Mouse (Mus musculus) stomach, embryonic 16.5 days (tissue): Measurements from ENCODE around the gene Ntrk2. TPM values are rescaled to one million over a fixed set of nuclear protein-coding genes. Genes with fewer than 3 reads are reported as not detected.

Experiments used
- ATAC-seq: fragments of 200-750 bp; cut with Nextera tagmentation; 2 replicates; pipeline ENCODE4 v1.8.0; 2017; ENCODE audit warnings: moderate number of reproducible peaks, moderate TSS enrichment; ENCODE audit not compliant: insufficient read depth, low FRiP score
- H3K27ac ChIP-seq: fragments of 300-500 bp; sonication (generic); 2 replicates; pipeline ENCODE4 v1.5.1; 2014; ENCODE audit warnings: low read length
- H3K27me3 ChIP-seq: fragments of 300-500 bp; sonication (generic); 2 replicates; pipeline ENCODE4 v1.6.1; 2014; ENCODE audit warnings: low read length, control low read depth, mixed read lengths; ENCODE audit not compliant: control insufficient read depth, insufficient read depth
- H3K36me3 ChIP-seq: fragments of 300-500 bp; sonication (generic); 2 replicates; pipeline ENCODE4 v1.6.1; 2014; ENCODE audit warnings: low read length; ENCODE audit not compliant: control insufficient read depth, insufficient read depth
- H3K4me1 ChIP-seq: fragments of 300-500 bp; sonication (generic); 2 replicates; pipeline ENCODE4 v1.6.1; 2014; ENCODE audit warnings: low read length, control low read depth, mixed read lengths; ENCODE audit not compliant: control insufficient read depth, insufficient read depth
- H3K4me2 ChIP-seq: fragments of 300-500 bp; sonication (generic); 2 replicates; pipeline ENCODE4 v1.6.1; 2014; ENCODE audit warnings: low read depth, low read length, mixed read lengths
- H3K4me3 ChIP-seq: fragments of 300-500 bp; sonication (generic); replicated peaks from 2 replicates; pipeline ENCODE4 v1.5.1; 2014; ENCODE audit warnings: mild to moderate bottlenecking, low read length
- H3K9ac ChIP-seq: fragments of 300-500 bp; sonication (generic); 2 replicates; pipeline ENCODE4 v1.6.1; 2014; ENCODE audit warnings: low read length
- H3K9me3 ChIP-seq: fragments of 300-500 bp; sonication (generic); replicated peaks from 2 replicates; pipeline ENCODE4 v1.6.1; 2016; ENCODE audit warnings: low read length, control low read depth; ENCODE audit not compliant: control insufficient read depth
- WGBS: fragments of 180-500 bp; shearing (Covaris S2); extraction: QIAGEN DNeasy Blood & Tissue Kit; methylation state at CpG from one replicate; pipeline ENCODE4 v1.1.7; 2014; 5-methylcytosine and 5-hydroxymethylcytosine counted together
- polyA plus RNA-seq: library from polyadenylated mRNA; unstranded; fragments of >200 nt; fragmentation: Nextera tagmentation; extraction: Ambion mirVana; gene quantifications from 2 replicates; pipeline ENCODE4 v1.2.1, GENCODE M21; 2015

The Ntrk2 gene
- polyA plus RNA-seq, 1 experiment from 2014 or later: 8.0 TPM

- H3K9me3 ChIP-seq: no peaks in the 10 kb centered on the region
- WGBS: 68% methylated on average over 8 of the region's 8 CpGs
- ATAC-seq: no peak
Measured at GRCm38 (mm10) chr13:58866776-58867435, 60.5 kb downstream of the Ntrk2 start.

GRCm38 (mm10) chr13:58882468-58882867 lies 76.1 kb downstream of the Ntrk2 start:
- Histone ChIP-seq H3K9ac (no peak overlapping the region), H3K27me3 (no peaks in the 10 kb centered on the region), H3K4me1 (no peaks in the 10 kb centered on the region), H3K9me3 (no peaks in the 10 kb centered on the region), H3K4me2 (no peak overlapping the region), H3K27ac (no peak overlapping the region), H3K4me3 (no peak overlapping the region), H3K36me3 (no peaks in the 10 kb centered on the region)
- 81% methylated on average over 3 of the region's 3 CpGs for WGBS
- ATAC-seq: no peak

More at GRCm38 (mm10) chr13:58866776-58867435, 60.5 kb downstream of the Ntrk2 start:
- Histone ChIP-seq H3K27ac (no peak overlapping the region), H3K4me2 (no peak overlapping the region), H3K27me3 (no peaks in the 10 kb centered on the region), H3K4me1 (no peaks in the 10 kb centered on the region), H3K4me3 (no peak overlapping the region), H3K9ac (no peak overlapping the region), H3K36me3 (no peaks in the 10 kb centered on the region)

- H3K9me3 ChIP-seq: no peaks in the 10 kb centered on the region
- no peaks in the 10 kb centered on the region for H3K27me3 ChIP-seq
- H3K4me1 ChIP-seq: no peaks in the 10 kb centered on the region
- H3K4me3 ChIP-seq: no peak overlapping the region
- 84% methylated on average over 5 of the region's 5 CpGs for WGBS
- H3K4me2 ChIP-seq: no peak overlapping the region
- no peak overlapping the region for H3K27ac ChIP-seq
- no peaks in the 10 kb centered on the region for H3K36me3 ChIP-seq
- H3K9ac ChIP-seq: no peak overlapping the region
- ATAC-seq: no peak
Measured at GRCm38 (mm10) chr13:58882916-58883315, 76.5 kb downstream of the Ntrk2 start.

- Histone ChIP-seq H3K4me2 (no peak overlapping the region), H3K36me3 (no peaks in the 10 kb centered on the region), H3K9ac (no peak overlapping the region), H3K27ac (no peak overlapping the region), H3K27me3 (no peaks in the 10 kb centered on the region), H3K4me3 (no peak overlapping the region), H3K9me3 (no peaks in the 10 kb centered on the region; the same call in 1 of the 2 replicates), H3K4me1 (no peaks in the 10 kb centered on the region)
- WGBS: 78% methylated on average over 8 of the region's 8 CpGs
- ATAC-seq: no peak
Measured at GRCm38 (mm10) chr13:58886108-58886507, 79.7 kb downstream of the Ntrk2 start.

GRCm38 (mm10) chr13:58896254-58896910 lies 90.0 kb downstream of the Ntrk2 start:
- H3K4me1 ChIP-seq: no peaks in the 10 kb centered on the region
- 63% methylated on average over 12 of the region's 12 CpGs for WGBS
- 0 out of 2 replicates have a peak, but pooled peaks cover 4% of the 10 kb centered on the region for H3K9me3 ChIP-seq
- H3K36me3 ChIP-seq: no peaks in the 10 kb centered on the region
- no peak for ATAC-seq
- no peak overlapping the region for H3K27ac ChIP-seq
- no peak overlapping the region for H3K4me2 ChIP-seq
- no peak overlapping the region for H3K4me3 ChIP-seq
- no peak overlapping the region for H3K9ac ChIP-seq
- H3K27me3 ChIP-seq: no peaks in the 10 kb centered on the region

GRCm38 (mm10) chr13:58899337-58899736 lies 93.0 kb downstream of the Ntrk2 start:
- Histone ChIP-seq H3K27ac (no peak overlapping the region), H3K27me3 (no peaks in the 10 kb centered on the region), H3K9ac (no peak overlapping the region), H3K4me3 (no peak overlapping the region), H3K4me2 (no peak overlapping the region), H3K4me1 (no peaks in the 10 kb centered on the region), H3K36me3 (no peaks in the 10 kb centered on the region), H3K9me3 (0 out of 2 replicates have a peak, but pooled peaks cover 4% of the 10 kb centered on the region)
- 69% methylated on average over 2 of the region's 2 CpGs for WGBS
- ATAC-seq: no peak

GRCm38 (mm10) chr13:58902313-58902712 lies 95.9 kb downstream of the Ntrk2 start:
- 79% methylated on average over 8 of the region's 8 CpGs for WGBS
- Histone ChIP-seq H3K36me3 (no peaks in the 10 kb centered on the region), H3K9ac (no peak overlapping the region), H3K27me3 (no peaks in the 10 kb centered on the region), H3K27ac (no peak overlapping the region), H3K4me3 (no peak overlapping the region), H3K4me2 (no peak overlapping the region), H3K9me3 (0 out of 2 replicates have a peak, but pooled peaks cover 4% of the 10 kb centered on the region), H3K4me1 (no peaks in the 10 kb centered on the region)
- no peak for ATAC-seq

- Histone ChIP-seq H3K27me3 (no peaks in the 10 kb centered on the region), H3K4me3 (no peak overlapping the region), H3K27ac (no peak overlapping the region), H3K4me2 (no peak overlapping the region), H3K9me3 (0 out of 2 replicates have a peak, but pooled peaks cover 2% of the 10 kb centered on the region), H3K4me1 (no peaks in the 10 kb centered on the region), H3K36me3 (no peaks in the 10 kb centered on the region), H3K9ac (no peak overlapping the region)
- no peak for ATAC-seq
- 52% methylated on average over 13 of the region's 13 CpGs for WGBS
Measured at GRCm38 (mm10) chr13:58904742-58905735, 98.7 kb downstream of the Ntrk2 start.
